Mouse (Mus musculus) testis, adult 2 months (tissue): Measurements from ENCODE around the gene Kcna10.

ENCODE experiments used
- CTCF ChIP-seq: fragments of 200-500 bp; IDR thresholded peaks from 2 replicates; pipeline ENCODE4 v1.5.1; 2012; ENCODE audit warnings: low read depth, mild to moderate bottlenecking, inconsistent platforms, low read length, moderate library complexity; ENCODE audit not compliant: control insufficient read depth, insufficient read depth, insufficient replicate concordance
- POLR2A ChIP-seq: fragments of 200-500 bp; IDR thresholded peaks from 2 replicates; pipeline ENCODE4 v1.6.1; 2012; ENCODE audit warnings: low read depth, mild to moderate bottlenecking, inconsistent platforms, low read length, moderate library complexity; ENCODE audit not compliant: control insufficient read depth

GRCm38 (mm10) chr3:107176501-107176900 is 6.4 kb upstream of the Kcna10 start:
- TF ChIP-seq POLR2A (no peak), CTCF (no peak)
